Mouse (Mus musculus): Measurements from ENCODE around the gene Spsb3.

Spsb3 gene

GRCm38 (mm10) chr17:24886134-24886931 lies at the start of gene Spsb3, which contains the start of gene Nubp2:
TSS of gene Spsb3 (plus strand) at chr17:24886643.
TSS of gene Nubp2 (minus strand) at chr17:24886349.
- peak; percentile 98 for DNase-seq (ENCODE audit: low read depth, low spot score)

GRCm38 (mm10) chr17:24839842-24840241 lies 46.6 kb upstream of the Spsb3 start, which contains the start of gene Hagh:
TSS of gene Hagh (plus strand) at chr17:24840143.
- no peak for DNase-seq (ENCODE audit: low read depth, low spot score)

GRCm38 (mm10) chr17:24840341-24840740 lies 46.1 kb upstream of the Spsb3 start:
- DNase-seq (ENCODE audit: low read depth, low spot score) = no peak

- no peak for DNase-seq (ENCODE audit: low read depth, low spot score)
Measured at GRCm38 (mm10) chr17:24841133-24841532, 45.3 kb upstream of the Spsb3 start.

- no peak for DNase-seq (ENCODE audit: low read depth, low spot score)
Measured at GRCm38 (mm10) chr17:24842631-24843030, 43.8 kb upstream of the Spsb3 start.

- no peak for DNase-seq (ENCODE audit: low read depth, low spot score)
Measured at GRCm38 (mm10) chr17:24844525-24844924, 41.9 kb upstream of the Spsb3 start.

- no peak for DNase-seq (ENCODE audit: low read depth, low spot score)
Measured at GRCm38 (mm10) chr17:24847386-24847785, 39.1 kb upstream of the Spsb3 start.

- DNase-seq (ENCODE audit: low read depth, low spot score) = no peak
Measured at GRCm38 (mm10) chr17:24848600-24849031, 37.8 kb upstream of the Spsb3 start.

- DNase-seq (ENCODE audit: low read depth, low spot score) = no peak
Measured at GRCm38 (mm10) chr17:24849733-24850064, 36.7 kb upstream of the Spsb3 start.

GRCm38 (mm10) chr17:24850065-24850772 lies 36.2 kb upstream of the Spsb3 start, which contains the start of gene Fahd1:
TSS of gene Fahd1 (minus strand) at chr17:24850364.
- DNase-seq (ENCODE audit: low read depth, low spot score) = peak; percentile 93

GRCm38 (mm10) chr17:24850773-24851127 lies 35.7 kb upstream of the Spsb3 start:
- no peak for DNase-seq (ENCODE audit: low read depth, low spot score)

GRCm38 (mm10) chr17:24851381-24852125 lies 34.9 kb upstream of the Spsb3 start:
- DNase-seq (ENCODE audit: low read depth, low spot score) = no peak

- no peak for DNase-seq (ENCODE audit: low read depth, low spot score)
Measured at GRCm38 (mm10) chr17:24855838-24856464, 30.5 kb upstream of the Spsb3 start.

GRCm38 (mm10) chr17:24856589-24856988 lies 29.9 kb upstream of the Spsb3 start:
- DNase-seq (ENCODE audit: low read depth, low spot score) = no peak

GRCm38 (mm10) chr17:24857831-24858470 lies 28.5 kb upstream of the Spsb3 start:
- DNase-seq (ENCODE audit: low read depth, low spot score) = no peak

GRCm38 (mm10) chr17:24858967-24859366 lies 27.5 kb upstream of the Spsb3 start:
- no peak for DNase-seq (ENCODE audit: low read depth, low spot score)

GRCm38 (mm10) chr17:24860076-24860475 lies 26.4 kb upstream of the Spsb3 start:
- DNase-seq (ENCODE audit: low read depth, low spot score) = no peak

- DNase-seq (ENCODE audit: low read depth, low spot score) = no peak
Measured at GRCm38 (mm10) chr17:24861785-24862184, 24.7 kb upstream of the Spsb3 start.

- DNase-seq (ENCODE audit: low read depth, low spot score) = no peak
Measured at GRCm38 (mm10) chr17:24865776-24866175, 20.7 kb upstream of the Spsb3 start, which contains the start of gene Igfals. TSS of gene Igfals (plus strand) at chr17:24865997.

GRCm38 (mm10) chr17:24867914-24868313 lies 18.5 kb upstream of the Spsb3 start:
- no peak for DNase-seq (ENCODE audit: low read depth, low spot score)

All from WW6 (cell line).